18 mouse cellular contexts compared by ENCODE assay signal in the genomic region with DNA sequence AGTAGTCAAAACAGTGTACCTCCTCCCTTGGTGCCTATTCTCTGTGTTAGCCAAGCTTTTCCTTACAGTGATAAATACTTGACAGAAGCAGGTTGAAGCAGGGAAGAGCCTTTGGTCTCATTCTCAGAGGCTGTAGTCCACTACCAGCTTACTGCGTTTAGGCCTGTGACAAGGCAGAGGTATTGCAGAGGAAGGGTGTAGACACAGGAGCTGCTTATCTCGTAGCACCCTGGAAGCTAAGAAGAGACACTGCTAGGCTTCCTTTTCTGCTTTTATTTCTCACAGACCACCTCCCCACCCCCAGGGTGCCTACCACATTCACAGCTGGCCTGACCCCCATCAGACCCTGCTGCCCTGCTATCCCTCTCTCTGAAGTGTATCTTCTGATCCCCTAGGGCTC.
"Had no signal": no experiment of that assay in that cellular context is flagged by ENCODE, and none has a peak within 500 bp of the region (broad histone marks: within the 10 kb centered on the region; RNA-seq: fewer than 3 reads in every experiment).

No protein-coding gene starts in this region.

- H3K4me1 ChIP-seq: limb, embryonic 15.5 days; midbrain, embryonic 12.5 days; stomach, embryonic 15.5 days had no signal

- DNase-seq: kidney, adult 9 months; kidney, postnatal 36 days; layer of hippocampus, adult 9-11 months; layer of hippocampus, postnatal 36 days; lung, embryonic 14.5 days; lung, postnatal 10 days; lung, postnatal 4 days; right cerebral cortex, postnatal 4 days; spleen, adult 18-20 months; thymus, adult 2 months; thymus, postnatal 36 days had no signal

- H3K4me2 ChIP-seq: limb, embryonic 15.5 days; lung, embryonic 14.5 days; midbrain, embryonic 12.5 days; stomach, embryonic 15.5 days had no signal

- H3K9me3 ChIP-seq: limb, embryonic 15.5 days; megakaryocyte, embryonic 14.5 days; midbrain, embryonic 12.5 days; stomach, embryonic 15.5 days had no signal

- H3K36me3 ChIP-seq: limb, embryonic 15.5 days; midbrain, embryonic 12.5 days; stomach, embryonic 15.5 days had no signal

- H3K27me3 ChIP-seq: limb, embryonic 15.5 days; megakaryocyte, embryonic 14.5 days; midbrain, embryonic 12.5 days; stomach, embryonic 15.5 days had no signal

- ATAC-seq: inflammation-experienced regulatory T-cells, adult 6 months; intestine, postnatal 0 days had no signal

- H3K4me3 ChIP-seq: limb, embryonic 15.5 days; megakaryocyte, embryonic 14.5 days; midbrain, embryonic 12.5 days; stomach, embryonic 15.5 days had no signal

- H3K9ac ChIP-seq: limb, embryonic 15.5 days; lung, embryonic 14.5 days; midbrain, embryonic 12.5 days; stomach, embryonic 15.5 days had no signal

- H3K27ac ChIP-seq: kidney, postnatal 0 days; limb, embryonic 15.5 days; midbrain, embryonic 12.5 days; stomach, embryonic 15.5 days had no signal
